Mouse (Mus musculus) urinary bladder, postnatal 14 days (tissue): ENCODE measurements around the gene Lonp2.

Experiments
- DNase-seq: peaks from one replicate; pipeline ENCODE4 v3.0.0; 2021; ENCODE audit warnings: low spot score

Gene Lonp2

DNA sequence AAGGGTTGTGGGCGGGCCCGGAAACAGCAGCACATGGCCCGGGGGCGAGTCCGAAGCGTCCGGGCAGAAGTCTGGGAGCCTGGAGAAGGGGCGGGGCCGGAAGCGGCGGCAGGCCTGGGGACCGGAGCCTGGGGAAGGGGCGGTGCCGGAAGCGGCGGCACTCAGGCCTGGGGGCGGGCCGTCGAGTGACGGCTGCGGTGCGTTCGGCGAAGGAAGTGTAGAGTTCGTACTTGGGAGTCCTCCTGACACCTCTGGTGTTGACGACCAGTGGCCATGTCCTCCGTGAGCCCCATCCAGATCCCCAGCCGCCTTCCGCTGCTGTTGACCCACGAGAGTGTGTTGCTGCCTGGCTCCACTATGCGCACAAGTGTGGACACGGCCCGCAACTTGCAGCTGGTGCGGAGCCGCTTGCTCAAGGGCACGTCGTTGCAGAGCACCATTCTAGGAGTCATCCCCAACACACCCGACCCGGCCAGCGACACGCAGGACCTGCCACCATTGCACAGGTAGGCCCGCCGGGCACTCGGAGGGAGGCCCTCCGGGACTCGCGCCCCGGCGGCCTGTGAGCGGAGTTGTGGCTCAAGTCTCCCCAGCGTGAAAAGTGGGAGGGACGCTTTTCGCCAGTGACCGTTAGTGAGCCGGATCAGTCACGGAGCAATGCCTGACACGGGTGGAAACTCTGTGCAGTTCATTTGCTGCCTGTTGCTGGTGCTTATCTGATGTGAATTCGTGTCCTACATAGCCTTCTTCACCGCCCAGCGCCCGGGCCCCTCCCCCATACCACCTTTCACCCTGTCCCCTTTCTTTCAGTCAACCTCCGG, at the start of gene Lonp2:
Gene Lonp2, plus strand, starts transcription at position 133 of the 821 bp plus-strand sequence.
- peak; percentile 99 for DNase-seq

DNA sequence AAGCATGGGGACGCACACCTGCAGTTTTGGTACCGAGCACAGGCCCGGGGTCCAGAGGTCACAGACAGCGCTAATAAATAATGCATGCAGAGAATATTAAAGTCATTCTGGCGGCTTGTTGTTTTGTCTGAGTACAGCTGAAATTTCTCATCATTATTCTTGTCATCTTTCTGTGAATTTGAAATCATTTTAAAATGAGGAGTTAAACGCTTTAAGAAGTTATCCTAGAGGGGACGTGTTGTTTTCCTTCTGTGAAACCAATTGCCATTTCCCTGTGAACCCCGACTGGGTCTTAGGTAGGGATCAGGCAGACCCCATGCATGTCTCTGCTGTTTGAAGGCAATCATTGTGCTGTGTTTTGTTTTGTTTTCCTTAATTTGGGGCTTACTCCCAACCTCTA, 46.3 kb upstream of the Lonp2 start:
- DNase-seq: no peak

GRCm38 (mm10) chr8:86578076-86578475, 45.8 kb upstream of the Lonp2 start:
- DNase-seq: peak; percentile 14

DNA sequence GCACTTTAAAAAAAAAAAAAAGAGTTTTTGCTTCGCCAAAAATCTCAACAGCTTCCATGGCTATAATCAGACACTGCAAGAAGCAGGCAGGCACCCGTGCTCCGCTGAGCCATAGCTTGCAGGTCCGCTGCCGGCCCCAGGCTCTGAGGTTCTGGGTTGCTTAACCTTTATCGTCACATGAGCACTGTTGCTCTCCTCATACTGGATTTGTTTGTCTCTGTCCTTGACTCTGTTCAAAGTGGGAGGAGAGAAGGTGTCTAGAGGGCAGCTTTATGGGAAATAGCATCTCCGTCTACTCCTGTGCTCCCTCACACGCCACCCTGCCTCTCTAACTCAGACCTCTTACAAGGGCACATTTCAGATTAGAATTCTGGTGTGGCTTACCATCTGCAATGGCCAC, 45.1 kb upstream of the Lonp2 start:
- no peak for DNase-seq

DNA sequence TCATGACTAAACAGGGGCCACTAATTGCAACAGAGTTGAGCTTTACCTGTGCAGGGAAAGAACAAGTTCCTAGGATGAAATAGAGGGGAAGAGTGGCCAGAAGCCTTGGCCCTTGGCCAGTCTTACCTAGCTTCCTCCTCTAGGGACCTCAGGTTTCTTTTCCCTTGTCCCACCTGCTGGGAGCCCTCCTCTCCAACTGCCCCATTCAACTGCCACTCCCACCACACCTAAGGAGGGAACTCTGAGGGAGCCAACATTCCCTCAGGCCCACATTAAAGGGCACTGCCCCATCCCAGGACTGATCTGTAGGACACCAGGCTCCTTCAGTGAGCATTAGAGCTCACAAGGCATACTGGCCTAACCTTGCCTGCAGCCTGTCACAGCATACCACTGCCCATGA, 43.4 kb upstream of the Lonp2 start, which contains the start of gene Abcc12:
Gene Abcc12, minus strand, starts transcription at position 229 of the 400 bp plus-strand sequence.
- DNase-seq: no peak

GRCm38 (mm10) chr8:86581921-86582331, 41.9 kb upstream of the Lonp2 start:
- DNase-seq: no peak

DNA sequence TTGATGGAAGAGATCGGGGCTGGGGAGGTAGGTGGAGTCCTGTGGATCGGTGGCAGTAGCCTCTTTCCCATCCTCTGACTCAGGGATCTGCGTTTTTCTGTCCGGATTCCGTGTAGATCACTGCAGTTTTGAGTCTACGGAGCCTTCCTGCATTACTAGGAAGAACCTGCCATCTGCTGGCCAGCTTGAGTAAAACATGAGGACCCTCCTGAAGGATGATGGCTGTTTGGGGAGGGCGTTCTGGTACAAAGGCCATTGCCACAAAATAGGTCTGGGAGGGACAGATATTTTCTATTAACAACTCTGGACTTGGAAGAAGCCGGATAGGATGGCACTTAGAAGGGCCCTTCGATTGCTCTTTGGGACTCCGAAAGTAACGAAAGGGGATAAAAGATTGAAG, 38.7 kb upstream of the Lonp2 start:
- DNase-seq: peak; percentile 84

DNA sequence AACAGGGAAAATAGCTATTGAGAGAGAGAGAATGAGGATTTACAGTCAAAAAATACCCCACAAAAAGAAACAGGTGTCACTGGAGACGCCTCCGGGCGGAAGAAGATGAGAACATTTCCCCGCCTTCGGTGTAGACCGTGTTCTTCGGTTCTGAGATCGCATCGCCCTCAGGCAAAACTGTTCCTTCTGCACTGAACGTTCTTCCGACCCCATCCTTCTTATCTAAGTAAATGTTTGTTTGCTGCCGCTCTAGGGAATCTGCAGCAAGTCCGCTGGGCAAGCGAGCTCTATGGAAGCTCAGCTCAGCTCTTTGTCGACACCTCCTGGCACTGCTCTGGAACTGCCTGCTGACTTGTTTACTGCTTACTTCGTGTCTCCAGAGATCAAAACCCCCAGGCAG, 38.3 kb upstream of the Lonp2 start:
- DNase-seq: peak; percentile 71

DNA sequence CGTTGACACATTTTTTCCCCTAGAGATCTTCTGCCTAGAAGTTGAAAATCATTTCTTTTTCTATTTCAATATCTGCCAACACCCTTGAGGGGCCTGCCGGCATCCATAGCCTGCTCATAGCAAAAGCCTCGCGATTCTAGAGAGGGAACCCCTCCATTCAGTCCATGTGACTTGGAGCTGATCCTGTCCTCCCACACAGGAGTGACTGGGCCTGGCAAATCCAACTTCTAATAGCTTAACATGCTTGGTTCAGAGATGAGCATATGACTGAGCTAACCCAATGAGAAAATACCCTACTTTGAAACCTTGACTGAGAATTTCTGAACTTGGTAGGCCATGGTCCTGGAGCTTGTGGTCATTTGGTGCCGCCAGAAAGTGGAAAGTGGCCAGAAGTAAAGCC, 37.8 kb upstream of the Lonp2 start:
- no peak for DNase-seq

DNA sequence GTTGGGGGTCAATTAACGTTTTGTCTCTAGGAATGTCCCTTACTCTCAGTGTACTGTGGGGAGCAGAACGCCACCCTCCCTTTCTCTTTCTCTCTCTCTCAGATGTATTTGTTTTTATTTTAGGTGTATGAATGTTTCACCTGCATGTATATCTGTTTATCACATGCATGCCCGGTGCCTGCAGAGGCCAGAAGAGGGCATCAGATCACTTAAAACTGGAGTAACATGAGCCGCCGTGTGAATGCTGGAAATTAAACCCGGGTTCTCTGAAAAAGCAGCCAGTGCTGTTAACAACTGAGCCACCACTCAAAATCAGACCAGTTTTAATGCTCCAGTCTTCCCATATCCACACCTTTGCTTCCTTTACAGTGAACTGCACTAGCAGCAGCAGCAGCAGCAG, 37.2 kb upstream of the Lonp2 start:
- DNase-seq: no peak

DNA sequence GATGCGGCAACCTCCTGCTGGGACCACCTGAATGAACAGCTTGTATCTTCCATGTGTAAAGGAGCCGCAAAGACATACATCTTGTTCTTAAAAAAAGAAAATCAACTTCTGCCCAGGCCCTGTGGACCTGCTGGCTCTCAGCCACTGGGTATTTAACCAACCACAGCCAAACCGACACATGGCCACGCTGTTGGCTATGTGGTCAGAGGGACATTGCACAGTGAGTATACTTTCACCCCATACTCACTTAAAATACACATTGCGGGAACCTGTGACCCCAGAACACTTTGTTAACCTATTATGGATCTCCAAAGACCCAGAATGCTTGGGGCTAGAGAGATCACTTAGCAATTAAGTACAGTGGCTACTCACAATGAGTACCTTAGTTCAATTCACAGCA, 35.5 kb upstream of the Lonp2 start:
- no peak for DNase-seq

GRCm38 (mm10) chr8:86593099-86593498, 30.7 kb upstream of the Lonp2 start:
- no peak for DNase-seq

GRCm38 (mm10) chr8:86594159-86594796, 29.6 kb upstream of the Lonp2 start:
- DNase-seq: no peak

GRCm38 (mm10) chr8:86595671-86596070, 28.2 kb upstream of the Lonp2 start:
- no peak for DNase-seq

- DNase-seq: no peak
These were observed 26.2 kb upstream of the Lonp2 start for GRCm38 (mm10) chr8:86597681-86598080.

- no peak for DNase-seq
These were observed 24.5 kb upstream of the Lonp2 start for GRCm38 (mm10) chr8:86599299-86599698.

GRCm38 (mm10) chr8:86600311-86600710, 23.5 kb upstream of the Lonp2 start:
- DNase-seq: no peak

- DNase-seq: no peak
These were observed 20.7 kb upstream of the Lonp2 start for GRCm38 (mm10) chr8:86603174-86603573.

GRCm38 (mm10) chr8:86604676-86605075, 19.2 kb upstream of the Lonp2 start:
- no peak for DNase-seq

DNA sequence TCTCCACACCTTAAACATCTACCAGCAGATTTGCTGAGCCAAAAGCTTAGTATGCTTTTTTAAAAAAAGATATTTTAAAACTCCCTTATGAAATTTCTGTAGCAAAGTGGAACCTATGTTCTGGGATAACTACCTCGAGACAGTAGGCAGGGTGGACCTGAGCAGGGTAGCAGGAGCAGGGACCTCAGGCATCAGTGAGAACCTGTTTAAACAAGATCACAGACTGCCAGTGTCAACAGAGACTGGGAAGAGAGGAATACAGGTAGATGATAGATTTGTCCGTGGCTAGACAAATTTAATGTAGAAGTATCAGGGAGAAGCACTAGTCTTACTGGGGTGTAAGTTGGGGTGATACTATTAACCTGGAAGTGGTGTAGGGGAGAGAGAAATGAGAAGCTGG, 10.0 kb upstream of the Lonp2 start:
- no peak for DNase-seq

DNA sequence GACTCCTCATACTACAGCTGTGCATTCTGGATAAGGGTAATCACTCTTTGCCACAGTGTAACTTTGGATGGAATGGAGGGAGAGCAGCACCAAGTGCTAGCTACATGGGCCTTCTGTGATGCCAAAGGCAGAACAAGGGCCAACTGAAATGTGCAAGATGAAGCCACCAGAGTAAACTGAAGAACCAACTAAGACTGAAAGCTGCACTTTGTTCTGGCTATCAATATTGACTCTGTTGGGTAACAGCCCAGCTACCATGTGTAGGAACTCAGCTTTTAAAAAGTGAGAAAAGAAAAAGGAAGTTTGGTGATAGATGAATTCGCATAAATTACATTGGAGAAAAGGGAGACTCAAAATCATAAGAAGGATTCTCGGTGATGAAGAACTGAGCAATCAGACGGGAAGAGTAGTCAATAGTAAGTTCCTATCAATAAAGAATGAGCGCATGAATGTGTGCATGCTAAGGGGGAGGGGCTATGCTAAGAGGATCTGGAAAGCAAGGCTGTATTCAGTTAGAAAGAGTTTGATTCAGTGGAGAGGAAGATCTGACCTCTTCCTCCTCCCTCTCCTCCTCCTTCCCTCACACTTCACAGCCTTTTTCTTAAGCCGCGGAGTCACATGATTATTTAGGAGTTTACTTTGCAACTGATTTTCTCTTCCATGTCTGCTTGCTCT, 8.6 kb upstream of the Lonp2 start:
- no peak for DNase-seq

- DNase-seq: no peak
These were observed 6.0 kb upstream of the Lonp2 start for GRCm38 (mm10) chr8:86617759-86618387.

GRCm38 (mm10) chr8:86623551-86623910, 312 bp upstream of the Lonp2 start:
- DNase-seq: no peak
